Mouse (Mus musculus) left cerebral cortex, adult 9 months (tissue): ENCODE measurements around the gene Timm29.

Experiments
- DNase-seq, 2 experiments: peaks; one replicate each; pipeline ENCODE4 v3.0.0; 2022; ENCODE audit warnings: low spot score in 2 of 2

The Timm29 gene

GRCm38 (mm10) chr9:21592703-21593121, at the start of gene Timm29, which contains the start of gene Yipf2:
Gene Timm29 (plus strand): TSS chr9:21592722.
Gene Yipf2 (minus strand): TSS chr9:21592828.
- peak; percentile 89 to 96 for DNase-seq

GRCm38 (mm10) chr9:21545351-21545915, 47.1 kb upstream of the Timm29 start:
- DNase-seq = no peak

GRCm38 (mm10) chr9:21545916-21546788, 46.4 kb upstream of the Timm29 start:
- peak; percentile 98 to 99 for DNase-seq

DNA sequence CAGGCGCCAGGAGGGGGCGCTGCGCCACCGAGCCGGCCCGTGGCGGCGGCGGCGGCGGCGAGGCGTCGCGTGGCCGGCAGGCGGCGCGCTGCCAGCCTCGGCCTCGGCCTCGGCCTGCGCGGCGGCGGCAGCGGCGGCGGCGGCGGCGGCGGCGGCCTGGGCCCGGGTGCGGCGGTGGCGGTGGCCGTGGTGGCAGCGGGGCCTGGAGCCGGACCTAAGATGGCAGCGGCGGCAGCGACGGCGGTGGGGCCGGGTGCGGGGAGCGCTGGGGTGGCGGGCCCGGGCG, 45.8 kb upstream of the Timm29 start, which contains the start of gene Carm1:
Gene Carm1 (plus strand): TSS at position 106 of the 286 bp plus-strand sequence.
- peak; percentile 26 to 39 for DNase-seq

- peak; percentile 27 to 32 for DNase-seq
These were observed 45.2 kb upstream of the Timm29 start for GRCm38 (mm10) chr9:21547075-21547941.

GRCm38 (mm10) chr9:21551049-21551448, 41.5 kb upstream of the Timm29 start:
- no peak for DNase-seq

DNA sequence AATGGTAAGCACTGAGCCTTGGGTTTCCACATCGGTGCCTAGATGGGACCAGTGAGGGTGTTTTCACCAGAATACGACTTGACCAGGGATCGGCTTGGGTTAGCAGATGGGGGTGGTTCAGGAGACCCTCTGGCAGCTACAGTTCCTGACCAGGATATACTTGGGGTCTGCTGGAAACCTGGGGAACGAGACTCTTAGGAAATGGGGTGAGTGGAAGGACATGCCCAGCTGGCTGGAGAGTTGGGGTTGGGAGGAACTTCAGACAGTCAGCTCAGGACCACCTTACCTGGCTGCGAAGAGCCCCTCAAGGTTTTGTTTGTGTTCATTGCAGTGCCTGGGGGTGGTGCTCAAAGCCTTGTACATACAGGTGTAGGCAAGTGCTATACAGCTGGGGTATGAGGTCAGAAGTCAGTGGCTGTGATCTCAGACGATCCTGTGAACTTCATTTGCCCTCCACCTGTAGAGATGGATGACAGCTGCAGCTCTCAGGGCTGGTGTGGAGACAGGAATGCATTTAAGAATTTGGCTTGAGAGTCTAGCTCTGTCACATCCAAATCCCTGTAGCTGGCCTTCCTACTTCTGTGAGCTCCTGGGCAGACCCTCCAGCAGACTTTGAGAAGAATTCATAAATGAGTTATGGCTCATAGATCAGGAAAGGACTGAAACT, 38.8 kb upstream of the Timm29 start:
- DNase-seq = no peak

DNA sequence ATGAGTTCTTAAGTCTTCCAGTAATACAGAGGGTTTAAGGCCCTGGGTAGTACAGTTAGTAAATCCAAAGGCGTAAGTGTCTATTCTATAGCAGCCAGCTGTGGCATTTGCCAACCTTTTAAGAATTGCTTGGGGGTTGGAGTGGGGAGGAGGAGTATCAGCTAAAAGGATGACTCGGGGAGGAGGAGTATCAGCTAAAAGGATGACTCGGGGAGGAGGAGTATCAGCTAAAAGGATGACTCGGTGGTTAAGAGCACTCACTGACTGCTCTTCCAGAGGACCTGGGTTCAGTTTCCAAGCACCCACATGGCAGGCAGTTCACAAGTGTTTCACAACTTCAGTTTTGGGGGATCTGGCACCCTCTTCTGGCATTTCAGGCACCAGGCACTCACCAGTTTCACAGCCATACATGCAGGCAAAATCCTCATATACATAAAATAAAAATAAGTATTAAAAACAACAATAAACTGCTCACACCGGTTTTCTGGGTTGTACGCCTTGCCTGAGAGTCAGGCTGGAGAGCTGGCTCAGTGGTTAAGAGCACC, 37.3 kb upstream of the Timm29 start:
- no peak for DNase-seq

DNA sequence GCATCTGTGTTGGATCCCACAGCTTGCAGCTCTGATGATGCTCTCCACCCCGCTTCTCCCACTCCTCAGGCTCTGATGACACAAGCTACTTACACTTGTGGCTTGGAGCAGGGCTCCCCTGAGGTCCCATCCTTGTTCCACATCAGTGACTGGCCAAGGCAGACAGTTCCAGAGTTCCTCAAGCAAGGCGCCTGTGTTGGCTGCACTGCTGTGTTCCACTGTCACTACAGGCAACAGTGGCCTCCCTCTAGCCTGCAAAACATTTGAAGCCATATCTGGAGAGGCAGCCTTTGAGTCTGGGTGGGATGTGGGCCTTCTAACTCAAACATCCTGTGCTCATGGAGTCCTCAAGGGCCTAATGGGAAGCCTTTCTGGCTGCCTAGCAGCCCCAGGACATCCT, 35.5 kb upstream of the Timm29 start:
- DNase-seq = no peak

GRCm38 (mm10) chr9:21557556-21557955, 35.0 kb upstream of the Timm29 start:
- no peak for DNase-seq

DNA sequence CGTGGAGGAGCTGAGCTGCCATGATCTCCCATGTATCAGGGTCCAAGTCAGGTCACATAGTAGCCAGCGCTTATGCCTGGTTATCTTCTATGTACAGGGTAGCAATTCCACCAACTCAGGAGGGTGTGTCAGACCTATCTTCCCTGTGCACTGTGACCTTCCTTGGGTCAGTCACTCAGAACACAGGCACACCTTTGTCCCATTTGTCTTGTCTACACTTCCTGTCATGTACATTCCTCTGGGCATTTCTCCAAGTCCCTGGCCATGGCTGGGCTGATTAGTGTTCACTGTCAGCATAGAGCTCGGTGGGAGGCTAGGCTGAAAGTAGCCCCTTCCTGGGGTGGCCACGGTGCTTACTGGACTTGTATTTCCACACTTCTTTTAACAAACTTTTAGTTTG, 34.2 kb upstream of the Timm29 start:
- no peak for DNase-seq

DNA sequence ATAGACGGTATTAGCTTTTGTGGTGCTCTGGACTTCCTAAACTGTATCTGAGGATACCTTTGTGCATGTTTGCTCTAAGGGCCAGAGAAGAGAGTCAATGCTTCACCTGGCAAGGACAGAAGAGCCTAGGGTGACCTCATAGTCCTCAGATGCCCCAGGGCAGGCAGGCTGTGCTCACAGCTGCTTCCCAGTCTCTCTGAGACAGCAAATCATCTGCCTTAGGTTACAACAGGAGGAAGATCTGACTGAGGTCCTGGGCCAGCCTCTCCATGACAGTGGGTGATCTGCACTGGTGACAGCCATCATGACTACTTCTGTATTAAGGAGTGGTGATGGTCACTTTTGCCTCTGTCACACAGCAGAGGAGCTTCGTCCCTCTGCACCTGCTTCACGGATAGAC, 33.4 kb upstream of the Timm29 start:
- DNase-seq = no peak

- DNase-seq = no peak
These were observed 28.1 kb upstream of the Timm29 start for GRCm38 (mm10) chr9:21564420-21564819.

- DNase-seq = no peak
These were observed 27.4 kb upstream of the Timm29 start for GRCm38 (mm10) chr9:21565004-21565586.

DNA sequence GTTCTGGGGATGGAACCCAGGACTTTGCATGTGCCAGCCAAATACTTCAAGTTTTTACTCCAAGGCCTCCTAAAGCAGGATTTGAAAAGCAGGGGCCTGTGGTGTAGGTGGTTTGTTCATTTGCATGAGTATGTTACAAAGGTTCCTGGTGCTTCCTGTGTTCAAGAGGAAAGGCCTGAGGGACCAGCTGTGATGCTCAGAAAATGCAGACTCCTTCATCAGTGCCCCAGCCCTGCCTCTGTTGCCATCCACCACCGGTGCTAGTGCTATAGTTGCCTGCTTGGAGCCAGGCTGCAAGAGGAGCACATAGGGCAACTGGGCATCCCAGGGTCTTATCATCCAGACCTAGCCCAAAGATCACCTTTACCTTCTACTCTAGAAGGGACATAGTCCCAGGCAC, 26.0 kb upstream of the Timm29 start:
- no peak for DNase-seq

DNA sequence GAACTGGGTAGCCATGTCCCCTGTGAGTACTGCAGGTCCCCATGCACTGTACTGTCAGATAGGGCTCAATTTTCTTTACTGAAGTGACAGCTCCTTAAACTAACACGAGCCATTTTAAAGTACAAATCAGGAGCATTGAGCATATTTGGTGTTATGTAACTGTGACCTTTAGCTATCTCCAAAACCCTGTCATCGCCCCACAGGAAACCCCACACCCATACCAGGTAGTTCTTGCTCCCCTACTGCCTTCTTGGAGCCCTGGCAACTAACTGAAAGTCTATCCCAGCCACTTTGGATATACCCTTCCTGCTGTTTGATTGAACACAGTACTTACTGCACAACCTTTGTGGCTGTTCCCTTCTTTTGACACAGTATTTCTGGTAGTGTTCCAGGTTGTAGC, 25.5 kb upstream of the Timm29 start:
- no peak for DNase-seq

GRCm38 (mm10) chr9:21568657-21569255, 23.8 kb upstream of the Timm29 start:
- no peak for DNase-seq

DNA sequence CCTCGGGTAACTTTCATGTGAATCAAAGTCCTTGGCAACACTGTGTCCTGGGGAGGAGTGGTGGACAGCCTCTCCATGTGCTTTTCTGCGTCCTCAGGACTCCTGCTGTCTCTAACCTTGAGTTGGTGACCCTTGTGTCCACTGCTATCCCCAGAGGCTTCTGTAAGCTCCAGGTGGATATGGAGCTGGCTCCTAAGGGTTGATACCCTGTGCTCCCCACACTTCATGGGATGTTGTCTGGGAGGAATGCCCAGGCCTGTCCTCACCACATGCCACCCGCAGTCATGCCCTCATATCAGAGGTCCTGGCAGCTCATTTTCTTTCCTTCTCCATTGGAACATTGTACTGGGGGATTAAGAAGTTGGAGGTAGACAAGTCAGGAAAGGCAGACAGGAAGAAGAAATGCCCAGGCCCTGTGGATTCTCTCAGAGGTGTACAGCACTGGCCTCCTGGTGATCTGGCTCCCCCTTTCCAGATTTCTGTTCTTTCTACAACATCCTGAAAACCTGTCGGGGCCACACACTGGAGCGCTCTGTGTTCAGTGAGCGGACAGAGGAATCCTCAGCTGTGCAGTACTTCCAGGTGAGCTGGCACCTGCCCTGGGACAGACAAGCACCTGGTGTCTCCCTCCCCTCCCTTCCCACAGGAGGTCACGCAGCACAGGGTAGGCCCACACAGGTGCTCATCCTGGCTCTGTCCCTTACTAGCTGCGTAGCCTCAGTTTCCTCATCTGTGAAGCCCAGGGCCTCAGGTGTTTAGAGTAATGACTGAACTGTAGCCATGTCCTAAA, 18.3 kb upstream of the Timm29 start:
- no peak for DNase-seq

GRCm38 (mm10) chr9:21575253-21575652, 17.3 kb upstream of the Timm29 start:
- no peak for DNase-seq

DNA sequence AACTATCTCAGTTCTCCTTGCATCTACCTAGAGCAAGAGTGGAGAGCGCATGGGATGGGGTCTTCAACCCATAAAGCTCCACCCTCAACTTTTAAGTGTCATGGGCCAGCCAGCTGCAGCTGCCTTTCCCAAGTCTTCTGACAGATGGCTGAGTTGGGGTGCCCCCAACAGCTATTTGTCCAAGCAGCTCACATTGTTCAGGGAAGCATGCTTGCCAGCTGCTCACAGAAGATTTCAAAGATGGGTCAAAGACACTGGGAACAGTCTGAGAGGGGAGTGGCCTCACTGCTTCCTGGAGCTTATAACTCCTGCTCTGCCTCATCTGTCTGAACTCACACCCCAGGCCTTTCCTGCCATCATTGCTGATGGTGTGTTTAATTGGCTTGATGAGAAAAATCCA, 16.2 kb upstream of the Timm29 start:
- DNase-seq = no peak
